Mouse (Mus musculus) retina, adult 2 months (tissue): ENCODE results near the gene Hsd17b7.

Experiments used
- DNase-seq: peaks from one replicate; pipeline ENCODE4 v3.0.0-alpha.2; 2012; ENCODE audit warnings: low read depth, low spot score

Hsd17b7 gene

GRCm38 (mm10) chr1:169939345-169939744 lies 29.7 kb downstream of the Hsd17b7 start:
- peak; percentile 36 for DNase-seq

- DNase-seq, result peak; percentile 30
Observed at GRCm38 (mm10) chr1:169934005-169934725, 34.9 kb downstream of the Hsd17b7 start.

GRCm38 (mm10) chr1:169932122-169932746 lies 36.8 kb downstream of the Hsd17b7 start:
- DNase-seq, result no peak

GRCm38 (mm10) chr1:169931698-169932097 lies 37.3 kb downstream of the Hsd17b7 start:
- no peak for DNase-seq

GRCm38 (mm10) chr1:169928454-169928971 lies 40.5 kb downstream of the Hsd17b7 start, which contains the start of gene Ccdc190:
Ccdc190 (plus strand) TSS chr1:169928648.
- DNase-seq, result no peak

- DNase-seq, result no peak
Observed at GRCm38 (mm10) chr1:169927753-169928369, 41.2 kb downstream of the Hsd17b7 start.

GRCm38 (mm10) chr1:169924567-169924966 lies 44.5 kb downstream of the Hsd17b7 start:
- DNase-seq, result no peak

GRCm38 (mm10) chr1:169921710-169922211 lies 47.3 kb downstream of the Hsd17b7 start:
- no peak for DNase-seq

GRCm38 (mm10) chr1:169919211-169919610 lies 49.8 kb downstream of the Hsd17b7 start:
- DNase-seq, result peak; percentile 36

GRCm38 (mm10) chr1:169917998-169918397 lies 51.0 kb downstream of the Hsd17b7 start:
- DNase-seq, result no peak

GRCm38 (mm10) chr1:169917115-169917796 lies 51.8 kb downstream of the Hsd17b7 start:
- DNase-seq, result no peak

- no peak for DNase-seq
Observed at GRCm38 (mm10) chr1:169916659-169917058, 52.4 kb downstream of the Hsd17b7 start.

- no peak for DNase-seq
Observed at GRCm38 (mm10) chr1:169911526-169911925, 57.5 kb downstream of the Hsd17b7 start.

- DNase-seq, result no peak
Observed at GRCm38 (mm10) chr1:169910751-169911150, 58.3 kb downstream of the Hsd17b7 start.

GRCm38 (mm10) chr1:169909659-169910058 lies 59.4 kb downstream of the Hsd17b7 start:
- no peak for DNase-seq

GRCm38 (mm10) chr1:169909163-169909562 lies 59.9 kb downstream of the Hsd17b7 start:
- no peak for DNase-seq

GRCm38 (mm10) chr1:169900771-169901336 lies 68.2 kb downstream of the Hsd17b7 start:
- DNase-seq, result no peak
